Mouse (Mus musculus): Measurements from ENCODE around the gene Mmp28.
A peak's percentile ranks its signal among the peaks of the same experiment; 100 is the strongest.

DNA sequence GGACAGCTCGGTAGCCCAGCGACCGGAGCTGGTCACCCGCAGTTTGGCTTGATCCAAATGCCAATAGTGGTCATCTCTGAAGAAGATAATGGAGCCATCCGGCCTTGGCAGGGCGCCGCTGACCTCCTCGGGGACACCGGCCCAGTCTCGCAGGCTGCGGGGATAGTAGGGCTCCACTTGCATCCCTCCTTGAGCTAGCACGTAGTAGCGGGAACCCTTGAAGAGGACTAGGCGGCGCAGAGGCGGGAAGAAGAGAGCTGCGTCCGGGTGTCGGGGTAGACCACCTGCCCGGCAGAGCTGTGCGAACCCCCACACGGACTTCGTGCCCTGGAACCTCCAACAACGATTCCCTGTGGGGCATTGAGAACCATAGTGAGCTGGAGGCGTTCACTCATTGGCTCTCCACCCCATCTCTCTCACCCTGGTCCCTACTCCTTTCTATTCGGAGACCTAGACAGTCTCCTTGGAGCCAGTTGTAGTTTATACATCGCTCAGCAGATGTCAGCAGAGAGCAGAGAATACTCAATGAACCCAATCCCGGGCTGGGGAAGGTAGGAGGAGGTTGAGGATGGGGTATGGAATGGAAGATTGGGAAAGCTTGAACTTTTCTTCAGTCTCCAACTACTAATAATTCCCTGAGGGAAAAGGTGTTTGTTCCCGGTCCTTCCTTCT, 20.1 kb downstream of the Mmp28 start:
- TF ChIP-seq CTCF (IDR thresholded peaks at IDR 0.05; ENCODE audit: insufficient read depth, low read length) (peak; percentile 28), POLR2A (IDR thresholded peaks at IDR 0.05; ENCODE audit: borderline replicate concordance, extremely low read depth, low read depth, low read length) (no peak)

Data from lung, adult 2 months (tissue).